Comparison of ENCODE assay signal across 18 mouse cellular contexts in the genomic region with DNA sequence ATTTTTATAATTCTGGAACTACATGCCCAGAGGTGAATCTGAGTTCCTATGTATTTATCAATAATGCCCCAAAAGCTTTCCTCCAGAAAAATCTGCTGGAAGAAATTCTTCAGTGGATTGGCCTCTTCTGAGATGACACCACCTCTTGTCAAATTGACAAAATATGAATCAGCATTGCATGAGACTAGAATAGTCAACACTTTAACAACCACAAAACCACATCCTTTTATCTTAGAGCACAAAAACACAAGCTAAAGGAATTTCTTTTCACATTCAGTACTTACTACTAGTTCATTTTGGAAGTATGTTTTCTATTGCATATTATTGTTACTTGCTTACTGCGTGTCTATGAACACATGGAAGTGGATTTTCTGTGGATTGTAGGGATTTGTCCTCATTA.
DNase-seq lines count a peak whose midpoint lies in the region; ATAC-seq and TF ChIP-seq lines count a peak whose summit lies in the region.
"Had no signal": no experiment of that assay in that cellular context is flagged by ENCODE, and none has a peak within 500 bp of the region (broad histone marks: within the 10 kb centered on the region; RNA-seq: fewer than 3 reads in every experiment).

No protein-coding gene starts in this region.

- TF ChIP-seq EP300 in stomach, postnatal 0 days (optimal IDR thresholded peaks at IDR 0.05) = no peak

- WGBS in stomach, postnatal 0 days = 84% methylated on average over 1 of the region's 1 CpGs
- WGBS in heart, embryonic 12.5 days = 85% methylated on average over 1 of the region's 1 CpGs

- H3K4me2 ChIP-seq in stomach, postnatal 0 days (replicated peaks; ENCODE audit: low read depth) = no peak overlapping the region
- H3K4me2 ChIP-seq in heart, embryonic 12.5 days = no peak overlapping the region
- H3K4me2 ChIP-seq: forebrain, embryonic 13.5 days; heart, embryonic 11.5 days; hindbrain, embryonic 15.5 days had no signal

- H3K27ac ChIP-seq in stomach, postnatal 0 days (replicated peaks) = no peak overlapping the region
- no peak overlapping the region for H3K27ac ChIP-seq in heart, embryonic 12.5 days (ENCODE audit: poor library complexity, severe bottlenecking)
- H3K27ac ChIP-seq: embryonic facial prominence, embryonic 10.5 days; forebrain, embryonic 13.5 days; heart, adult 2 months; hindbrain, embryonic 15.5 days had no signal

- H3K4me3 ChIP-seq in stomach, postnatal 0 days (ENCODE audit: low read depth, low read length) = no peak overlapping the region
- H3K4me3 ChIP-seq in heart, embryonic 12.5 days = no peak overlapping the region
- H3K4me3 ChIP-seq: embryonic facial prominence, embryonic 10.5 days; forebrain, embryonic 13.5 days; heart, adult 2 months; hindbrain, embryonic 15.5 days had no signal

- intact Hi-C loops in heart, postnatal 25 days (cut with DNase I) = no loop called here

- no peaks in the 10 kb centered on the region for H3K9me3 ChIP-seq in stomach, postnatal 0 days (ENCODE audit: control insufficient read depth, low read length)
- no peaks in the 10 kb centered on the region for H3K9me3 ChIP-seq in heart, embryonic 12.5 days (replicated peaks)
- H3K9me3 ChIP-seq: embryonic facial prominence, embryonic 10.5 days; forebrain, embryonic 13.5 days; hindbrain, embryonic 15.5 days had no signal

- peak; percentile 68 for ATAC-seq in activated CD4-positive, CD25-positive, alpha-beta regulatory T cell, adult 4 months
- ATAC-seq in megakaryocyte, adult 5-6 weeks (ENCODE audit: poor library complexity, severe bottlenecking) = peak; percentile 56
- no peak for ATAC-seq in stomach, postnatal 0 days (ENCODE audit: low FRiP score, low TSS enrichment)
- no peak for ATAC-seq in heart, embryonic 12.5 days (ENCODE audit: insufficient number of reproducible peaks, low FRiP score)
- ATAC-seq: forebrain, embryonic 13.5 days; forebrain, postnatal 0 days had no signal

- DNase-seq in CD4-positive, CD25-positive, alpha-beta regulatory T cell, adult 2 months (ENCODE audit: low read depth, low spot score) = peak; percentile 20
- no peak for DNase-seq in stomach, postnatal 0 days (ENCODE audit: low spot score)
- no peak for DNase-seq in heart, postnatal 25 days (ENCODE audit: low spot score)
- DNase-seq: adrenal gland, postnatal 14 days; cerebellum, adult 11-12 months; cerebellum, adult 9-10 months; cerebellum, postnatal 36 days; forebrain, postnatal 0 days; gastrocnemius, postnatal 14 days; heart, adult 2 months; heart, postnatal 36 days had no signal

- no peak overlapping the region for H3K9ac ChIP-seq in stomach, postnatal 0 days (ENCODE audit: low read length)
- no peak overlapping the region for H3K9ac ChIP-seq in heart, embryonic 12.5 days
- H3K9ac ChIP-seq: forebrain, embryonic 13.5 days; forebrain, postnatal 0 days; hindbrain, embryonic 15.5 days had no signal

- H3K36me3 ChIP-seq in stomach, postnatal 0 days (ENCODE audit: control insufficient read depth, insufficient read depth, low read length) = no peaks in the 10 kb centered on the region
- no peaks in the 10 kb centered on the region for H3K36me3 ChIP-seq in heart, embryonic 12.5 days
- H3K36me3 ChIP-seq: embryonic facial prominence, embryonic 10.5 days; hindbrain, embryonic 15.5 days had no signal

- no peak for TF ChIP-seq CTCF in stomach, postnatal 0 days (IDR thresholded peaks at IDR 0.05; ENCODE audit: low read depth)

- H3K4me1 ChIP-seq in stomach, postnatal 0 days (replicated peaks; ENCODE audit: control insufficient read depth, insufficient read depth) = no peaks in the 10 kb centered on the region
- no peaks in the 10 kb centered on the region for H3K4me1 ChIP-seq in heart, embryonic 12.5 days (replicated peaks)
- H3K4me1 ChIP-seq: embryonic facial prominence, embryonic 10.5 days; forebrain, embryonic 13.5 days; hindbrain, embryonic 15.5 days had no signal

- H3K27me3 ChIP-seq in stomach, postnatal 0 days (ENCODE audit: control insufficient read depth, insufficient read depth, low read length) = no peaks in the 10 kb centered on the region
- H3K27me3 ChIP-seq in heart, embryonic 12.5 days (replicated peaks) = no peaks in the 10 kb centered on the region
- H3K27me3 ChIP-seq: forebrain, embryonic 13.5 days; hindbrain, embryonic 15.5 days had no signal

Comparison
In these comparisons a context has a peak if more than half of its experiments do, and no peak if none do; other contexts are left out.
1. ATAC-seq: peak in activated CD4-positive, CD25-positive, alpha-beta regulatory T cell, adult 4 months (single experiment) and megakaryocyte, adult 5-6 weeks (single experiment); none in stomach, postnatal 0 days (single experiment) and heart, embryonic 12.5 days (single experiment).